In the genomic region with DNA sequence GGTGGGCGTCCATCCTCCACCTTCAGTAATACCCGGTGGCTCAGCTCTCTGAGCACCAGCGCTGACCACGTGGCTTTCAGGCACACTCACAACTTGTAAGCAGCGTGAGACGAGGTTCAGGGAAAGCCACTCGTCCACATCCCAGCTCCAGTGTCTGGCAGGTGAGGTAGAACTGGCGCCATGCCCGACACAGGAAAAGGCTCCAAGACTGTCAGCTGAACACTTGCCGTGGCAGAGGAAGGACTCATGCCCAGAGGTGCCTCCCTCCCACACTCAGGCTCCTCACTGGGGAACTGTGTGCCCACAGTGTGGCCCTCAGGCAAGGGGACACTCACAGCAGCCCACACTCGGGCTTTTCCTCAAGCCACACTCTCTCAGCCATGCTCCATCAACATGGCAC, we compare ENCODE assay signal across 7 mouse cellular contexts. TPM values are rescaled to one million over a fixed set of nuclear protein-coding genes. Genes with fewer than 3 reads are reported as not detected.
DNase-seq lines count a peak whose midpoint lies in the region; ATAC-seq lines count a peak whose summit lies in the region.

No protein-coding gene starts in this region.

- H3K27ac ChIP-seq in heart, embryonic 13.5 days (replicated peaks): peak overlapping the region; percentile 87
- peak overlapping the region; percentile 90 for H3K27ac ChIP-seq in limb, embryonic 15.5 days

- H3K4me3 ChIP-seq in heart, embryonic 13.5 days: no peak overlapping the region
- no peak overlapping the region for H3K4me3 ChIP-seq in limb, embryonic 15.5 days

- no peak overlapping the region for H3K4me2 ChIP-seq in heart, embryonic 13.5 days
- 0 out of 2 replicates have a peak overlapping the region, but pooled peaks have one; percentile 6 for H3K4me2 ChIP-seq in limb, embryonic 15.5 days

- DNase-seq in 3T3-L1 (ENCODE audit: low read depth, low spot score): peak; percentile 69
- DNase-seq in NIH3T3 (ENCODE audit: low read depth): peak; percentile 62
- no peak for DNase-seq in urinary bladder, postnatal 10 days (ENCODE audit: low spot score)

- peaks cover 81% of the 10 kb centered on the region for H3K36me3 ChIP-seq in heart, embryonic 13.5 days
- H3K36me3 ChIP-seq in limb, embryonic 15.5 days: peaks cover 65% of the 10 kb centered on the region

- peaks cover 94% of the 10 kb centered on the region for H3K4me1 ChIP-seq in heart, embryonic 13.5 days
- peaks cover 84% of the 10 kb centered on the region for H3K4me1 ChIP-seq in limb, embryonic 15.5 days

- peak overlapping the region; percentile 50 for H3K9ac ChIP-seq in heart, embryonic 13.5 days
- no peak overlapping the region for H3K9ac ChIP-seq in limb, embryonic 15.5 days

- no peaks in the 10 kb centered on the region for H3K27me3 ChIP-seq in heart, embryonic 13.5 days (replicated peaks)
- no peaks in the 10 kb centered on the region for H3K27me3 ChIP-seq in limb, embryonic 15.5 days

- H3K9me3 ChIP-seq in heart, embryonic 13.5 days: no peaks in the 10 kb centered on the region
- no peaks in the 10 kb centered on the region for H3K9me3 ChIP-seq in limb, embryonic 15.5 days

- ATAC-seq in heart, embryonic 13.5 days (ENCODE audit: extremely low read depth, insufficient number of reproducible peaks, low FRiP score, low TSS enrichment): no peak
- ATAC-seq in limb, embryonic 15.5 days (ENCODE audit: insufficient number of reproducible peaks, low FRiP score, low TSS enrichment, low read depth): no peak
- no peak for ATAC-seq in activated CD4-positive, CD25-positive, alpha-beta regulatory T cell, adult 4 months
- no peak for ATAC-seq in megakaryocyte, adult 5-6 weeks (ENCODE audit: poor library complexity, severe bottlenecking)

- 59% methylated on average over 11 of the region's 11 CpGs for WGBS in heart, embryonic 13.5 days
- WGBS in limb, embryonic 15.5 days: 53% methylated on average over 11 of the region's 11 CpGs

RNA-seq across cellular contexts. Expression of a gene that starts 7.1 kb away (rescaled TPM):
- 87.9 and 93.7 TPM in 2 replicates for polyA plus RNA-seq in heart, embryonic 13.5 days (2015; fragmentation: Nextera tagmentation; extraction: Ambion mirVana)
- 112 and 117 TPM in 2 replicates for polyA plus RNA-seq in limb, embryonic 15.5 days (2015; fragmentation: Nextera tagmentation; extraction: Ambion mirVana)
- polyA plus RNA-seq in activated CD4-positive, CD25-positive, alpha-beta regulatory T cell, adult 4 months (2017; shearing (Covaris generic)): 10 to 100 TPM; 54.7 to 70.7 TPM
- 30.2 and 32.5 TPM in 2 replicates for total RNA-seq in megakaryocyte, adult 5-6 weeks (2015)
- 89.8 and 106 TPM in 2 replicates for total RNA-seq in megakaryocyte, adult 5-6 weeks (2017)

RNA-seq across cellular contexts. Expression of a gene that starts 7.2 kb away (rescaled TPM):
- 37.6 and 41.1 TPM in 2 replicates for polyA plus RNA-seq in heart, embryonic 13.5 days (2015; fragmentation: Nextera tagmentation; extraction: Ambion mirVana)
- polyA plus RNA-seq in limb, embryonic 15.5 days (2015; fragmentation: Nextera tagmentation; extraction: Ambion mirVana): 39.6 and 41.9 TPM in 2 replicates
- polyA plus RNA-seq in activated CD4-positive, CD25-positive, alpha-beta regulatory T cell, adult 4 months (2017; shearing (Covaris generic)): 10 to 100 TPM; 20.5 to 28.7 TPM
- 23.7 and 27.3 TPM in 2 replicates for total RNA-seq in megakaryocyte, adult 5-6 weeks (2015)
- 17.5 and 19.3 TPM in 2 replicates for total RNA-seq in megakaryocyte, adult 5-6 weeks (2017)
